Mouse (Mus musculus): ENCODE measurements around the gene Bcl2l2. TPM values are rescaled to one million over a fixed set of nuclear protein-coding genes. Genes with fewer than 3 reads are reported as not detected.

The Bcl2l2 gene
- polyA plus RNA-seq (2012; rRNA removed), result 44.4 and 46.6 TPM in 2 replicates
- polyA plus RNA-seq (2014; fragmentation: Nextera tagmentation; extraction: Ambion mirVana), result 5.4 and 5.5 TPM in 2 replicates

- TF ChIP-seq POLR2A (IDR thresholded peaks at IDR 0.05; ENCODE audit: borderline replicate concordance, extremely low read depth, insufficient read depth, insufficient read length), result peak; percentile 44; the same call in 1 of the 2 replicates
- Histone ChIP-seq H3K4me1 (ENCODE audit: control insufficient read depth, insufficient read depth, low read length) (peaks cover 11% of the 10 kb centered on the region), H3K27me3 (ENCODE audit: control insufficient read depth, insufficient read depth, low read length) (peaks cover 5% of the 10 kb centered on the region; the same call in 1 of the 2 replicates), H3K36me3 (ENCODE audit: control insufficient read depth, insufficient read depth, low read length) (peaks cover 23% of the 10 kb centered on the region), H3K4me2 (replicated peaks; ENCODE audit: low read depth, low read length, severe bottlenecking) (peak within 1 kb of the TSS; percentile 89), H3K9ac (ENCODE audit: low read depth, low read length, severe bottlenecking) (peak within 1 kb of the TSS; percentile 78), H3K27ac (replicated peaks; ENCODE audit: low read depth, low read length) (peak within 1 kb of the TSS; percentile 90), H3K4me3 (replicated peaks; ENCODE audit: low read length) (peak within 1 kb of the TSS; percentile 70), H3K9me3 (ENCODE audit: control insufficient read depth, low read length) (no peaks in the 10 kb centered on the region)
- ATAC-seq (ENCODE audit: low FRiP score, low read depth), result peak; percentile 92
- DNase-seq (ENCODE audit: low spot score), result peak; percentile 88
- under 1% methylated on average over 26 of the region's 27 CpGs for WGBS
Observed at GRCm38 (mm10) chr14:54883154-54884021, at the start of gene Bcl2l2, which contains the start of gene Gm20521. TSS of gene Bcl2l2 (plus strand) at chr14:54883377. TSS of gene Gm20521 (plus strand) at chr14:54883441.

GRCm38 (mm10) chr14:54843461-54843860 lies 39.7 kb upstream of the Bcl2l2 start:
- no peak for ATAC-seq (ENCODE audit: low FRiP score, low read depth)
- Histone ChIP-seq H3K27me3 (ENCODE audit: control insufficient read depth, insufficient read depth, low read length) (no peaks in the 10 kb centered on the region), H3K4me3 (replicated peaks; ENCODE audit: low read length) (no peak overlapping the region), H3K27ac (replicated peaks; ENCODE audit: low read depth, low read length) (no peak overlapping the region), H3K4me2 (replicated peaks; ENCODE audit: low read depth, low read length, severe bottlenecking) (no peak overlapping the region), H3K4me1 (ENCODE audit: control insufficient read depth, insufficient read depth, low read length) (no peaks in the 10 kb centered on the region), H3K9me3 (ENCODE audit: control insufficient read depth, low read length) (no peaks in the 10 kb centered on the region), H3K9ac (ENCODE audit: low read depth, low read length, severe bottlenecking) (no peak overlapping the region), H3K36me3 (ENCODE audit: control insufficient read depth, insufficient read depth, low read length) (no peaks in the 10 kb centered on the region)
- no peak for TF ChIP-seq POLR2A (IDR thresholded peaks at IDR 0.05; ENCODE audit: borderline replicate concordance, extremely low read depth, insufficient read depth, insufficient read length)
- WGBS, result 4% methylated on average over 4 of the region's 4 CpGs
- DNase-seq (ENCODE audit: low spot score), result peak; percentile 78

- no peak overlapping the region for H3K9ac ChIP-seq (ENCODE audit: low read depth, low read length, severe bottlenecking)
- H3K9me3 ChIP-seq (ENCODE audit: control insufficient read depth, low read length), result no peaks in the 10 kb centered on the region
- H3K27me3 ChIP-seq (ENCODE audit: control insufficient read depth, insufficient read depth, low read length), result no peaks in the 10 kb centered on the region
- no peak overlapping the region for H3K4me2 ChIP-seq (replicated peaks; ENCODE audit: low read depth, low read length, severe bottlenecking)
- H3K4me1 ChIP-seq (ENCODE audit: control insufficient read depth, insufficient read depth, low read length), result no peaks in the 10 kb centered on the region
- WGBS, result 94% methylated on average over 3 of the region's 3 CpGs
- no peak for DNase-seq (ENCODE audit: low spot score)
- no peak overlapping the region for H3K27ac ChIP-seq (replicated peaks; ENCODE audit: low read depth, low read length)
- H3K4me3 ChIP-seq (replicated peaks; ENCODE audit: low read length), result no peak overlapping the region
- no peak for ATAC-seq (ENCODE audit: low FRiP score, low read depth)
- TF ChIP-seq POLR2A (IDR thresholded peaks at IDR 0.05; ENCODE audit: borderline replicate concordance, extremely low read depth, insufficient read depth, insufficient read length), result no peak
- H3K36me3 ChIP-seq (ENCODE audit: control insufficient read depth, insufficient read depth, low read length), result peaks cover 34% of the 10 kb centered on the region
Observed at GRCm38 (mm10) chr14:54855726-54856125, 27.5 kb upstream of the Bcl2l2 start.

- Histone ChIP-seq H3K9me3 (ENCODE audit: control insufficient read depth, low read length) (no peaks in the 10 kb centered on the region), H3K4me1 (ENCODE audit: control insufficient read depth, insufficient read depth, low read length) (no peaks in the 10 kb centered on the region), H3K27ac (replicated peaks; ENCODE audit: low read depth, low read length) (no peak overlapping the region), H3K4me3 (replicated peaks; ENCODE audit: low read length) (no peak overlapping the region), H3K27me3 (ENCODE audit: control insufficient read depth, insufficient read depth, low read length) (no peaks in the 10 kb centered on the region), H3K4me2 (replicated peaks; ENCODE audit: low read depth, low read length, severe bottlenecking) (no peak overlapping the region), H3K36me3 (ENCODE audit: control insufficient read depth, insufficient read depth, low read length) (peaks cover 34% of the 10 kb centered on the region), H3K9ac (ENCODE audit: low read depth, low read length, severe bottlenecking) (no peak overlapping the region)
- DNase-seq (ENCODE audit: low spot score) (no peak), ATAC-seq (ENCODE audit: low FRiP score, low read depth) (no peak)
- WGBS, result 81% methylated on average over 7 of the region's 7 CpGs
- TF ChIP-seq POLR2A (IDR thresholded peaks at IDR 0.05; ENCODE audit: borderline replicate concordance, extremely low read depth, insufficient read depth, insufficient read length), result no peak
Observed at GRCm38 (mm10) chr14:54856703-54857102, 26.5 kb upstream of the Bcl2l2 start.

- Histone ChIP-seq H3K9me3 (ENCODE audit: control insufficient read depth, low read length) (no peaks in the 10 kb centered on the region), H3K4me1 (ENCODE audit: control insufficient read depth, insufficient read depth, low read length) (no peaks in the 10 kb centered on the region), H3K27ac (replicated peaks; ENCODE audit: low read depth, low read length) (no peak overlapping the region), H3K27me3 (ENCODE audit: control insufficient read depth, insufficient read depth, low read length) (no peaks in the 10 kb centered on the region), H3K4me3 (replicated peaks; ENCODE audit: low read length) (no peak overlapping the region), H3K9ac (ENCODE audit: low read depth, low read length, severe bottlenecking) (no peak overlapping the region), H3K4me2 (replicated peaks; ENCODE audit: low read depth, low read length, severe bottlenecking) (no peak overlapping the region), H3K36me3 (ENCODE audit: control insufficient read depth, insufficient read depth, low read length) (peaks cover 34% of the 10 kb centered on the region)
- TF ChIP-seq POLR2A (IDR thresholded peaks at IDR 0.05; ENCODE audit: borderline replicate concordance, extremely low read depth, insufficient read depth, insufficient read length), result no peak
- 90% methylated on average over 9 of the region's 9 CpGs for WGBS
- DNase-seq (ENCODE audit: low spot score), result no peak
- ATAC-seq (ENCODE audit: low FRiP score, low read depth), result no peak
Observed at GRCm38 (mm10) chr14:54857891-54858290, 25.3 kb upstream of the Bcl2l2 start.

All from limb, embryonic 14.5 days (tissue).